Mouse (Mus musculus): ENCODE results near the gene Gcnt7. TPM values are rescaled to one million over a fixed set of nuclear protein-coding genes. Genes with fewer than 3 reads are reported as not detected.

Gcnt7 gene
- polyA plus RNA-seq, 1 experiment from 2014 or later, result 0.50 TPM

DNA sequence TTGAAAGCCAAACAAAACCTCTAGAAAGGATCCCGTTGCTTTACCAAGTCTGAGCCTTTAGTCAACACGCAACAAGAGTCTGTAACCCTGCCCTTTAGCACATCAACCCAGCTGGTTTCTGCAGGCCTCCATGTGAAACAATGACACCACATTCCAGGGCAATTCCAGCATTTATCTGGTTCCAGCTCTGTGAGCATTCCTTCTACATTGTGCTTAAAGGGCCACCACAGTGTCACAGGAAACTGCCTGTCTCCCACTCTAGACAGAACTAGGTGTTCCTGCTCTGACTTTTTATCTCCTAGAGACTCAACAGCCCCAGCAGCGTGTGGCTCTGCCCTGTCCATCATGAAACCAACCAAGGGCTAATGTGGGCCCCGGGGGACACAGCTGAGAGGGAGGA, 45.1 kb downstream of the Gcnt7 start:
- no peaks in the 10 kb centered on the region for H3K36me3 ChIP-seq (ENCODE audit: insufficient read depth, low read length)
- H3K4me2 ChIP-seq (ENCODE audit: low read length), result no peak overlapping the region
- peak; percentile 88 for DNase-seq (ENCODE audit: low spot score)
- peak; percentile 40 for ATAC-seq (replicated peaks; ENCODE audit: low FRiP score, low read depth)
- 12% methylated on average over 4 of the region's 4 CpGs for WGBS
- peaks cover 7% of the 10 kb centered on the region for H3K4me1 ChIP-seq (replicated peaks; ENCODE audit: insufficient read depth, low read length)
- H3K4me3 ChIP-seq (replicated peaks; ENCODE audit: low read depth, low read length), result no peak overlapping the region
- H3K27ac ChIP-seq, result peak overlapping the region; percentile 55; the same call in 1 of the 2 replicates
- no peak overlapping the region for H3K9ac ChIP-seq (ENCODE audit: low read depth, low read length)
- no peaks in the 10 kb centered on the region for H3K27me3 ChIP-seq (ENCODE audit: insufficient read depth, low read length)
- TF ChIP-seq CTCF (IDR thresholded peaks at IDR 0.05; ENCODE audit: low read depth), result no peak
- no peaks in the 10 kb centered on the region for H3K9me3 ChIP-seq (replicated peaks; ENCODE audit: low read length)

DNA sequence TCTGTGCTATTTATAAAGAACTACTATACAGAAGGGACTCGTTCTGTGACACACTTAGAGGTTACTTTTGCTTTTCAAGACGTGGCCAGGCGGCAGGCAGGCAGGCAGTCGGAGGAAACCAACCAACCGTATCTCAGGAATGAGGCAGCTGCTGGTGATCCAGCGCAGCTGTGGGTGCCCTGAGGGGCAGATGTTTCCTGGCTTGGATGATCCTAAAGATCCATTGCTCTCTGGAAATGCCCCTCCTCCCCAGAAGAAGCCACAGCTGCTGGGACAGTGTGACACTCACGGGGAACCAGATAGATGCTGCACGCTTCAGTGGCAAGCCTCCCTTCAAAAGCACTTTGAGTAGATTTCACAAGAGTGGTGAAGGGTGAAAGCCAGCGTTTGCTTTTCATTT, 45.9 kb downstream of the Gcnt7 start:
- no peaks in the 10 kb centered on the region for H3K36me3 ChIP-seq (ENCODE audit: insufficient read depth, low read length)
- TF ChIP-seq CTCF (IDR thresholded peaks at IDR 0.05; ENCODE audit: low read depth), result no peak
- H3K4me2 ChIP-seq (ENCODE audit: low read length), result peak overlapping the region; percentile 41
- WGBS, result 4% methylated on average over 9 of the region's 9 CpGs
- H3K9me3 ChIP-seq (replicated peaks; ENCODE audit: low read length), result no peaks in the 10 kb centered on the region
- no peak overlapping the region for H3K9ac ChIP-seq (ENCODE audit: low read depth, low read length)
- no peaks in the 10 kb centered on the region for H3K27me3 ChIP-seq (ENCODE audit: insufficient read depth, low read length)
- 0 out of 2 replicates have a peak overlapping the region, but pooled peaks have one; percentile 5 for H3K4me3 ChIP-seq (replicated peaks; ENCODE audit: low read depth, low read length)
- 0 out of 2 replicates have a peak overlapping the region, but pooled peaks have one; percentile 27 for H3K27ac ChIP-seq
- DNase-seq (ENCODE audit: low spot score), result peak; percentile 74
- peaks cover 7% of the 10 kb centered on the region for H3K4me1 ChIP-seq (replicated peaks; ENCODE audit: insufficient read depth, low read length)
- ATAC-seq (replicated peaks; ENCODE audit: low FRiP score, low read depth), result peak; percentile 65

DNA sequence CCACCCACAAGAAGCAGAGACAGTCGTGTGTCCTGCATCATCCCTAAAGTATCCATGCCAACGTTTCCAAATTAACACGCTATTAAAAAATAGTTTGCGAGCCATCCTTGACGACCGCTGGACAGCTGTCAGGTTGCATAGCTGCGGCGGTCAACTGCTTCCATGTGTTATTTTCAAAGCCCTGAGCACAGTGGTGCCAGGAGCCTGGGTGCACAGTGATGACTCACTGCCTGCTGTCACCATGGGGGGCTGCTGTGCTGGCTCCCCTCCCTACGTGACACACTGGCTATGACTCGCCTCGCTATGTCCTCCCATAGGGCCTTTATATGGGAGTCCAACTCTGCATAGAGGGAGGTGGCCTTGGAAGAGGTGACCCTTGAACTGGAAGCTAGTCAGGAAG, 47.3 kb downstream of the Gcnt7 start:
- no peak for TF ChIP-seq CTCF (IDR thresholded peaks at IDR 0.05; ENCODE audit: low read depth)
- Histone ChIP-seq H3K4me3 (replicated peaks; ENCODE audit: low read depth, low read length) (no peak overlapping the region), H3K9me3 (replicated peaks; ENCODE audit: low read length) (no peaks in the 10 kb centered on the region), H3K36me3 (ENCODE audit: insufficient read depth, low read length) (no peaks in the 10 kb centered on the region), H3K27me3 (ENCODE audit: insufficient read depth, low read length) (no peaks in the 10 kb centered on the region), H3K27ac (no peak overlapping the region), H3K9ac (ENCODE audit: low read depth, low read length) (no peak overlapping the region), H3K4me2 (ENCODE audit: low read length) (no peak overlapping the region), H3K4me1 (replicated peaks; ENCODE audit: insufficient read depth, low read length) (peaks cover 7% of the 10 kb centered on the region)
- no peak for DNase-seq (ENCODE audit: low spot score)
- ATAC-seq (replicated peaks; ENCODE audit: low FRiP score, low read depth), result no peak
- 74% methylated on average over 11 of the region's 11 CpGs for WGBS

DNA sequence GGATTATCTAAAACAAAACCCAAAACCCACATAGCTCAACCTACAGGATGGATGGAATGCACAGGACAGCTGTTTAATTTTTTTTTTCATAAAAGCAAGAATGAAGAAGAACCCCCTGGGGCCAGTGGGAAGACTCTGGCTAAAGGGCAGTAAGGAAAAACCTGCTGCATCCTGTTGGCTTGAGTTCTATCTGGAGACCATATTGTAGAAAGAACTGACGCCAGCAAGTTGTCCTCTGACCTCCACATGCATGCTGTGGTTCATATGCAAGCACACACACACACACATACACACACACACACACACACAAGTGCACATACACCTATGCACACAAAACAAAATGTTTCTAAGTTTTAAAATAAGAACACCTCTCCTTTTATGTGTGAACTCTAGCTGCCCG, 47.7 kb downstream of the Gcnt7 start:
- no peak overlapping the region for H3K27ac ChIP-seq

DNA sequence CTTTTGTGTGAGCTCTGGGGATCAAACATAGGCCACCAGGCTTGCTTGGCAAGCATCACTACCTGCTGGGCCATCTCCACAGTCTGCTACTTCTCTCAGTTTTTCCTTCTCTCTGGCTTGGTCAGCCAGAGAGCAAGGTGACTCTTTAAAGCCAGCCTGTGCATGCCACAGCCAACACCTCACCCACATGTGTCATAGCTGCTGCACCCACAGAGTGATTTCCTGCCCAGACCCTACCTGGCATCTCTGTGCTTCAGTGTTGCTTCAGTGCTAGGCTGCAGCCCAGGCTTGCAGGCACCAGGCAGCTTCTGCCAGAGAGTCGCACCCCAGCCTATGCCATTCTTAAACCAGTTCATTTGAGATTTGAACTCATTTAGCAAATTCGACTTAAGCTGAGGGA, 50.9 kb downstream of the Gcnt7 start:
- WGBS, result 77% methylated on average over 2 of the region's 2 CpGs
- no peak overlapping the region for H3K27ac ChIP-seq
- H3K9ac ChIP-seq (ENCODE audit: low read depth, low read length), result no peak overlapping the region
- no peak overlapping the region for H3K4me3 ChIP-seq (replicated peaks; ENCODE audit: low read depth, low read length)
- no peaks in the 10 kb centered on the region for H3K9me3 ChIP-seq (replicated peaks; ENCODE audit: low read length)
- H3K36me3 ChIP-seq (ENCODE audit: insufficient read depth, low read length), result no peaks in the 10 kb centered on the region
- H3K27me3 ChIP-seq (ENCODE audit: insufficient read depth, low read length), result no peaks in the 10 kb centered on the region
- no peak for TF ChIP-seq CTCF (IDR thresholded peaks at IDR 0.05; ENCODE audit: low read depth)
- ATAC-seq (replicated peaks; ENCODE audit: low FRiP score, low read depth), result no peak
- no peak overlapping the region for H3K4me2 ChIP-seq (ENCODE audit: low read length)
- no peaks in the 10 kb centered on the region; the same call in 1 of the 2 replicates for H3K4me1 ChIP-seq (replicated peaks; ENCODE audit: insufficient read depth, low read length)
- no peak for DNase-seq (ENCODE audit: low spot score)

More for the DNA sequence above, 47.7 kb downstream of the Gcnt7 start:
- Histone ChIP-seq H3K36me3 (ENCODE audit: insufficient read depth, low read length) (no peaks in the 10 kb centered on the region), H3K27me3 (ENCODE audit: insufficient read depth, low read length) (no peaks in the 10 kb centered on the region), H3K4me1 (replicated peaks; ENCODE audit: insufficient read depth, low read length) (peaks cover 7% of the 10 kb centered on the region), H3K9ac (ENCODE audit: low read depth, low read length) (no peak overlapping the region), H3K4me2 (ENCODE audit: low read length) (no peak overlapping the region), H3K4me3 (replicated peaks; ENCODE audit: low read depth, low read length) (no peak overlapping the region), H3K9me3 (replicated peaks; ENCODE audit: low read length) (no peaks in the 10 kb centered on the region)
- ATAC-seq (replicated peaks; ENCODE audit: low FRiP score, low read depth) (no peak), DNase-seq (ENCODE audit: low spot score) (no peak)
- WGBS, result 73% methylated on average over 2 of the region's 2 CpGs
- TF ChIP-seq CTCF (IDR thresholded peaks at IDR 0.05; ENCODE audit: low read depth), result no peak

DNA sequence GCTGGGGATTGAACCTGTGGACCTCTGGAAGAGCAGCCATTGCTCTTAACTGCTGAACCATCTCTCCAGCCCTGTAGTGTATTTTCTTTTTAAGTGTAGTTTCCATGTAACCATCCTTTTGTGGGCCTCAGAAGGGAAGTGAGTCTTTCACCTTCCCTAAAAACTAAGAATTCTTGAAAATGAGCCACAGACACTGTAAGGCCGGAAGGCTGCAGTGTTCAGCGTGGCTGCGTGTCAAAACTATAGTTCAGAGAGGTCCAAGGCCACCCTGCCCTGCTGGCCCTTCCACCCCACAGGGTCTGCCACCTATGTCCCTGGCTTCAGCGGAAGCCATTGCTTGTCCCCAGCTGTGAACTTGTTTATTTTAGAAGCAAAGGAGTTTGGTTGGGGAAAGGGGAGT, 52.2 kb downstream of the Gcnt7 start:
- Histone ChIP-seq H3K27me3 (ENCODE audit: insufficient read depth, low read length) (no peaks in the 10 kb centered on the region), H3K27ac (no peak overlapping the region), H3K36me3 (ENCODE audit: insufficient read depth, low read length) (no peaks in the 10 kb centered on the region), H3K4me3 (replicated peaks; ENCODE audit: low read depth, low read length) (no peak overlapping the region), H3K4me1 (replicated peaks; ENCODE audit: insufficient read depth, low read length) (no peaks in the 10 kb centered on the region), H3K9me3 (replicated peaks; ENCODE audit: low read length) (no peaks in the 10 kb centered on the region), H3K9ac (ENCODE audit: low read depth, low read length) (no peak overlapping the region), H3K4me2 (ENCODE audit: low read length) (no peak overlapping the region)
- TF ChIP-seq CTCF (IDR thresholded peaks at IDR 0.05; ENCODE audit: low read depth), result no peak
- no peak for DNase-seq (ENCODE audit: low spot score)
- ATAC-seq (replicated peaks; ENCODE audit: low FRiP score, low read depth), result no peak
- WGBS, result 43% methylated on average over 4 of the region's 4 CpGs

DNA sequence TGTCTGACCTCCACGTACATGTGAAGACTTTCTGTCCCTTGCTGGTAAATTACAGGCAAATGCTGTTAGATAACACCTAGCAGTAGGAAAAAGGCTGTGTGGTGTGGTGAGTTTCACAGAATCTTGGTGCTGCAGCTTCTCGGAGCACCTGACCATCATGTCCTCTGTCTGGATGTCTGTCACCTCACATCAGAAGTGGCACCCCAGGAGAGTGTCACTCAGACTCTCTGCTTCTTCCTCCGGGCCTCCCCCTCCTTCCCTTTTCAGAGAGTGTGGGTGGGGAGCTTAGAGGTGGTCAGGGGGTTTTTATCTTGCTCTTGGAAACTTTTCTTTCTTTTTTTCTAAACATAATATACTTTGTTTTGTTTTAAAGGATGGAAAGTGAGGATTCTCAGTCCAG, 53.4 kb downstream of the Gcnt7 start:
- no peak for DNase-seq (ENCODE audit: low spot score)
- ATAC-seq (replicated peaks; ENCODE audit: low FRiP score, low read depth), result no peak
- Histone ChIP-seq H3K4me1 (replicated peaks; ENCODE audit: insufficient read depth, low read length) (no peaks in the 10 kb centered on the region), H3K4me3 (replicated peaks; ENCODE audit: low read depth, low read length) (no peak overlapping the region), H3K36me3 (ENCODE audit: insufficient read depth, low read length) (no peaks in the 10 kb centered on the region), H3K27me3 (ENCODE audit: insufficient read depth, low read length) (no peaks in the 10 kb centered on the region), H3K9ac (ENCODE audit: low read depth, low read length) (no peak overlapping the region), H3K27ac (no peak overlapping the region), H3K9me3 (replicated peaks; ENCODE audit: low read length) (no peaks in the 10 kb centered on the region), H3K4me2 (ENCODE audit: low read length) (no peak overlapping the region)
- no peak for TF ChIP-seq CTCF (IDR thresholded peaks at IDR 0.05; ENCODE audit: low read depth)
- WGBS, result 71% methylated on average over 3 of the region's 3 CpGs
